Mouse (Mus musculus) right cerebral cortex, postnatal 4 days (tissue): ENCODE results near the gene Cacnb2.

Source experiments
- DNase-seq: peaks from one replicate; pipeline ENCODE4 v3.0.0-alpha.2; 2022

Gene Cacnb2

GRCm38 (mm10) chr2:14992531-14992930 lies 389.6 kb downstream of the Cacnb2 start:
- no peak for DNase-seq

GRCm38 (mm10) chr2:14996036-14996435 lies 393.1 kb downstream of the Cacnb2 start:
- no peak for DNase-seq

- no peak for DNase-seq
These were observed 394.9 kb downstream of the Cacnb2 start for GRCm38 (mm10) chr2:14997836-14998235.

GRCm38 (mm10) chr2:15007531-15007930 lies 404.6 kb downstream of the Cacnb2 start:
- DNase-seq, result no peak

- no peak for DNase-seq
These were observed 405.2 kb downstream of the Cacnb2 start for GRCm38 (mm10) chr2:15008072-15008471.

- DNase-seq, result no peak
These were observed 423.9 kb downstream of the Cacnb2 start for GRCm38 (mm10) chr2:15026817-15027216.

- no peak for DNase-seq
These were observed 424.9 kb downstream of the Cacnb2 start for GRCm38 (mm10) chr2:15027816-15028215.
